Mouse (Mus musculus): ENCODE results near the gene Gm17617.

GRCm38 (mm10) chr13:55165831-55166339, 32.5 kb upstream of the Gm17617 start:
- TF ChIP-seq E2F4 (IDR thresholded peaks at IDR 0.05; ENCODE audit: insufficient replicate concordance, low read depth, low read length), result no peak
- no peak for TF ChIP-seq CTCF (conservative IDR thresholded peaks at IDR 0.05 in 1 of 2, IDR thresholded peaks at IDR 0.05 in 1 of 2; ENCODE audit: low read depth in 2 of 2, low read length in 2 of 2)
- no peak for TF ChIP-seq TBP (conservative IDR thresholded peaks at IDR 0.05; ENCODE audit: low read depth, low read length)
- no peak for TF ChIP-seq BHLHE40 (IDR thresholded peaks at IDR 0.05; ENCODE audit: low read depth, low read length)
- no peak for TF ChIP-seq ELF1 (IDR thresholded peaks at IDR 0.05; ENCODE audit: low read depth, low read length)

Measured in CH12.LX (cell line).